Mouse (Mus musculus) megakaryocyte, embryonic 14.5 days (primary cell): ENCODE measurements around the gene Cfap44.

Source experiments
- FLI1 ChIP-seq: IDR thresholded peaks from 2 replicates; pipeline ENCODE4 v1.6.1; 2012; ENCODE audit warnings: low read length, inconsistent platforms, mixed read lengths
- GATA1 ChIP-seq: IDR thresholded peaks from 3 replicates; pipeline ENCODE4 v1.6.1; 2012; ENCODE audit warnings: mixed read lengths, low read length, inconsistent platforms, borderline replicate concordance

GRCm38 (mm10) chr16:44494441-44495108, 100.0 kb downstream of the Cfap44 start:
- TF ChIP-seq GATA1 (no peak), FLI1 (no peak)
